8 mouse cellular contexts compared by ENCODE assay signal in genomic region chr6:72362132-72363028, GRCm38 (mm10). TPM values are rescaled to one million over a fixed set of nuclear protein-coding genes. Genes with fewer than 3 reads are reported as not detected.
DNase-seq lines count a peak whose midpoint lies in the region; ATAC-seq and TF ChIP-seq lines count a peak whose summit lies in the region.

No protein-coding gene starts in this region.

- H3K4me1 ChIP-seq in bone marrow, adult 2 months (ENCODE audit: control insufficient read depth, insufficient read depth, low read length): peaks cover 3% of the 10 kb centered on the region; the same call in 1 of the 2 replicates
- H3K4me1 ChIP-seq in embryonic facial prominence, embryonic 15.5 days: peaks cover 21% of the 10 kb centered on the region
- peaks cover 7% of the 10 kb centered on the region for H3K4me1 ChIP-seq in limb, embryonic 14.5 days (ENCODE audit: control insufficient read depth, insufficient read depth, low read length)
- peaks cover 8% of the 10 kb centered on the region for H3K4me1 ChIP-seq in midbrain, postnatal 0 days (ENCODE audit: insufficient read depth, low read length)

- DNase-seq in 416B (ENCODE audit: low read depth): peak; percentile 99
- peak; percentile 99 for DNase-seq in heart, adult 8-10 months (ENCODE audit: low spot score)
- peak; percentile 99 for DNase-seq in kidney, adult 9 months
- peak; percentile 98 for DNase-seq in limb, embryonic 14.5 days (ENCODE audit: low spot score)
- peak; percentile 99 for DNase-seq in midbrain, postnatal 0 days (ENCODE audit: low spot score)
- DNase-seq in spleen, postnatal 14 days (ENCODE audit: low spot score in 2 of 2): peak; percentile 88 to 91

- H3K9ac ChIP-seq in embryonic facial prominence, embryonic 15.5 days: peak overlapping the region; percentile 64
- H3K9ac ChIP-seq in limb, embryonic 14.5 days (ENCODE audit: low read depth, low read length, severe bottlenecking): peak overlapping the region; percentile 71
- H3K9ac ChIP-seq in midbrain, postnatal 0 days (replicated peaks; ENCODE audit: low read length, poor library complexity, severe bottlenecking): peak overlapping the region; percentile 68

- peak; percentile 75 for TF ChIP-seq POLR2A in bone marrow, adult 2 months (IDR thresholded peaks at IDR 0.05; ENCODE audit: borderline replicate concordance, control insufficient read depth, low read depth, low read length)
- TF ChIP-seq POLR2A in limb, embryonic 14.5 days (IDR thresholded peaks at IDR 0.05; ENCODE audit: borderline replicate concordance, extremely low read depth, insufficient read depth, insufficient read length): no peak

- peak overlapping the region; percentile 72 for H3K4me2 ChIP-seq in embryonic facial prominence, embryonic 15.5 days (replicated peaks)
- peak overlapping the region; percentile 79 for H3K4me2 ChIP-seq in limb, embryonic 14.5 days (replicated peaks; ENCODE audit: low read depth, low read length, severe bottlenecking)
- H3K4me2 ChIP-seq in midbrain, postnatal 0 days (ENCODE audit: low read depth, low read length, poor library complexity, severe bottlenecking): peak overlapping the region; percentile 77

- H3K27ac ChIP-seq in bone marrow, adult 2 months (ENCODE audit: control insufficient read depth, insufficient read depth, low read depth, low read length, poor library complexity): peak overlapping the region; percentile 85
- H3K27ac ChIP-seq in embryonic facial prominence, embryonic 15.5 days (replicated peaks): peak overlapping the region; percentile 91
- H3K27ac ChIP-seq in limb, embryonic 14.5 days (replicated peaks; ENCODE audit: low read depth, low read length): 0 out of 2 replicates have a peak overlapping the region, but pooled peaks have one; percentile 16
- peak overlapping the region; percentile 66 for H3K27ac ChIP-seq in midbrain, postnatal 0 days (ENCODE audit: low read depth, low read length)

- ATAC-seq in embryonic facial prominence, embryonic 15.5 days (ENCODE audit: insufficient number of reproducible peaks, low FRiP score, low TSS enrichment, low read depth): peak; percentile 99
- peak; percentile 99 for ATAC-seq in limb, embryonic 14.5 days (ENCODE audit: low FRiP score, low read depth)
- ATAC-seq in midbrain, postnatal 0 days (ENCODE audit: low FRiP score): peak; percentile 99

- H3K9me3 ChIP-seq in embryonic facial prominence, embryonic 15.5 days (replicated peaks): no peaks in the 10 kb centered on the region
- no peaks in the 10 kb centered on the region for H3K9me3 ChIP-seq in limb, embryonic 14.5 days (ENCODE audit: control insufficient read depth, low read length)
- H3K9me3 ChIP-seq in midbrain, postnatal 0 days (ENCODE audit: low read length): no peaks in the 10 kb centered on the region

- 0 out of 2 replicates have a peak, but pooled peaks have one; percentile 27 for TF ChIP-seq CTCF in bone marrow, adult 2 months (IDR thresholded peaks at IDR 0.05; ENCODE audit: control insufficient read depth, insufficient read depth, low read length)
- TF ChIP-seq CTCF in midbrain, postnatal 0 days (IDR thresholded peaks at IDR 0.05): peak; percentile 68

- peaks cover 16% of the 10 kb centered on the region for H3K36me3 ChIP-seq in embryonic facial prominence, embryonic 15.5 days
- peaks cover 22% of the 10 kb centered on the region for H3K36me3 ChIP-seq in limb, embryonic 14.5 days (ENCODE audit: control insufficient read depth, insufficient read depth, low read length)
- peaks cover 24% of the 10 kb centered on the region for H3K36me3 ChIP-seq in midbrain, postnatal 0 days (ENCODE audit: insufficient read depth, low read length)

- H3K4me3 ChIP-seq in bone marrow, adult 2 months (replicated peaks; ENCODE audit: control insufficient read depth, low read depth, low read length): peak overlapping the region; percentile 91
- peak overlapping the region; percentile 89 for H3K4me3 ChIP-seq in embryonic facial prominence, embryonic 15.5 days (replicated peaks)
- H3K4me3 ChIP-seq in limb, embryonic 14.5 days (replicated peaks; ENCODE audit: low read length): peak overlapping the region; percentile 69
- peak overlapping the region; percentile 72 for H3K4me3 ChIP-seq in midbrain, postnatal 0 days (ENCODE audit: low read depth, low read length)

- no peaks in the 10 kb centered on the region for H3K27me3 ChIP-seq in embryonic facial prominence, embryonic 15.5 days
- no peaks in the 10 kb centered on the region for H3K27me3 ChIP-seq in limb, embryonic 14.5 days (ENCODE audit: control insufficient read depth, insufficient read depth, low read length)
- H3K27me3 ChIP-seq in midbrain, postnatal 0 days (ENCODE audit: insufficient read depth, low read length): no peaks in the 10 kb centered on the region

- under 1% methylated on average over 42 of the region's 42 CpGs for WGBS in bone marrow, adult 2 months
- WGBS in embryonic facial prominence, embryonic 15.5 days: under 1% methylated on average over 42 of the region's 42 CpGs
- WGBS in limb, embryonic 14.5 days: under 1% methylated on average over 42 of the region's 42 CpGs
- WGBS in midbrain, postnatal 0 days: under 1% methylated on average over 42 of the region's 42 CpGs

RNA-seq across cellular contexts. Expression of gene Rnf181, which starts 4.4 kb away (rescaled TPM):
- 62.6 and 104 TPM in 2 replicates for polyA plus RNA-seq in bone marrow, adult 2 months (2011; ENCODE audit: insufficient read depth, insufficient read length, low replicate concordance, missing spikeins)
- 106 and 120 TPM in 2 replicates for polyA plus RNA-seq in embryonic facial prominence, embryonic 15.5 days (2015; fragmentation: Nextera tagmentation; extraction: Ambion mirVana)
- 10 to 100 TPM; 39.5 to 49.6 (median 41.5) TPM for total RNA-seq in heart, adult 8-10 months (2022)
- 65.7 and 79.5 TPM in 2 replicates for polyA plus RNA-seq in limb, embryonic 14.5 days (2012; rRNA removed)
- polyA plus RNA-seq in limb, embryonic 14.5 days (2014; fragmentation: Nextera tagmentation; extraction: Ambion mirVana): 84.4 and 85.6 TPM in 2 replicates
- 64.5 and 87.3 TPM in 2 replicates for total RNA-seq in midbrain, postnatal 0 days (2014; rRNA removed)
- polyA plus RNA-seq in midbrain, postnatal 0 days (2015; fragmentation: Nextera tagmentation; extraction: Ambion mirVana): 120 and 131 TPM in 2 replicates

RNA-seq across cellular contexts. Expression of gene Tmem150a, which starts 7.1 kb away (rescaled TPM):
- polyA plus RNA-seq in bone marrow, adult 2 months (2011; ENCODE audit: insufficient read depth, insufficient read length, low replicate concordance, missing spikeins): 2.2 and 10.2 TPM in 2 replicates
- 14.7 and 15.2 TPM in 2 replicates for polyA plus RNA-seq in embryonic facial prominence, embryonic 15.5 days (2015; fragmentation: Nextera tagmentation; extraction: Ambion mirVana)
- 10 to 100 TPM; 20.4 to 24.3 (median 22.2) TPM for total RNA-seq in heart, adult 8-10 months (2022)
- polyA plus RNA-seq in limb, embryonic 14.5 days (2012; rRNA removed): 32.9 and 50.5 TPM in 2 replicates
- polyA plus RNA-seq in limb, embryonic 14.5 days (2014; fragmentation: Nextera tagmentation; extraction: Ambion mirVana): 16.0 and 16.1 TPM in 2 replicates
- 23.1 and 28.5 TPM in 2 replicates for total RNA-seq in midbrain, postnatal 0 days (2014; rRNA removed)
- 12.9 and 14.9 TPM in 2 replicates for polyA plus RNA-seq in midbrain, postnatal 0 days (2015; fragmentation: Nextera tagmentation; extraction: Ambion mirVana)

RNA-seq across cellular contexts. Expression of gene 0610030E20Rik, which starts 15.3 kb away (rescaled TPM):
- 12.9 and 21.8 TPM in 2 replicates for polyA plus RNA-seq in bone marrow, adult 2 months (2011; ENCODE audit: insufficient read depth, insufficient read length, low replicate concordance, missing spikeins)
- polyA plus RNA-seq in embryonic facial prominence, embryonic 15.5 days (2015; fragmentation: Nextera tagmentation; extraction: Ambion mirVana): 33.0 and 36.0 TPM in 2 replicates
- 10 to 100 TPM in 1 of 4 experiments, 1 to 10 TPM in 3; 7.6 to 10.4 (median 8.0) TPM for total RNA-seq in heart, adult 8-10 months (2022)
- polyA plus RNA-seq in limb, embryonic 14.5 days (2012; rRNA removed): 30.6 and 31.7 TPM in 2 replicates
- polyA plus RNA-seq in limb, embryonic 14.5 days (2014; fragmentation: Nextera tagmentation; extraction: Ambion mirVana): 23.0 and 23.5 TPM in 2 replicates
- total RNA-seq in midbrain, postnatal 0 days (2014; rRNA removed): 9.5 and 10.0 TPM in 2 replicates
- 13.3 and 14.7 TPM in 2 replicates for polyA plus RNA-seq in midbrain, postnatal 0 days (2015; fragmentation: Nextera tagmentation; extraction: Ambion mirVana)

RNA-seq across cellular contexts. Expression of gene Usp39, which starts 17.4 kb away (rescaled TPM):
- polyA plus RNA-seq in bone marrow, adult 2 months (2011; ENCODE audit: insufficient read depth, insufficient read length, low replicate concordance, missing spikeins): 30.0 and 53.7 TPM in 2 replicates
- 39.4 and 39.5 TPM in 2 replicates for polyA plus RNA-seq in embryonic facial prominence, embryonic 15.5 days (2015; fragmentation: Nextera tagmentation; extraction: Ambion mirVana)
- 10 to 100 TPM; 14.4 to 20.0 (median 15.2) TPM for total RNA-seq in heart, adult 8-10 months (2022)
- polyA plus RNA-seq in limb, embryonic 14.5 days (2012; rRNA removed): 35.8 and 39.1 TPM in 2 replicates
- 52.2 and 53.7 TPM in 2 replicates for polyA plus RNA-seq in limb, embryonic 14.5 days (2014; fragmentation: Nextera tagmentation; extraction: Ambion mirVana)
- 43.7 and 45.3 TPM in 2 replicates for total RNA-seq in midbrain, postnatal 0 days (2014; rRNA removed)
- polyA plus RNA-seq in midbrain, postnatal 0 days (2015; fragmentation: Nextera tagmentation; extraction: Ambion mirVana): 34.5 and 35.5 TPM in 2 replicates

RNA-seq across cellular contexts. Expression of gene Vamp5, which starts 17.9 kb away (rescaled TPM):
- 80.8 and 96.2 TPM in 2 replicates for polyA plus RNA-seq in bone marrow, adult 2 months (2011; ENCODE audit: insufficient read depth, insufficient read length, low replicate concordance, missing spikeins)
- polyA plus RNA-seq in embryonic facial prominence, embryonic 15.5 days (2015; fragmentation: Nextera tagmentation; extraction: Ambion mirVana): 27.9 and 29.0 TPM in 2 replicates
- 10 to 100 TPM; 58.0 to 68.1 (median 61.2) TPM for total RNA-seq in heart, adult 8-10 months (2022)
- polyA plus RNA-seq in limb, embryonic 14.5 days (2012; rRNA removed): 14.5 and 16.6 TPM in 2 replicates
- 20.8 and 24.5 TPM in 2 replicates for polyA plus RNA-seq in limb, embryonic 14.5 days (2014; fragmentation: Nextera tagmentation; extraction: Ambion mirVana)
- total RNA-seq in midbrain, postnatal 0 days (2014; rRNA removed): 6.5 and 19.3 TPM in 2 replicates
- 14.4 and 14.5 TPM in 2 replicates for polyA plus RNA-seq in midbrain, postnatal 0 days (2015; fragmentation: Nextera tagmentation; extraction: Ambion mirVana)

Comparison
In these comparisons a context has a peak if more than half of its experiments do, and no peak if none do; other contexts are left out.
1. Peak in every context shown above with its lines: DNase-seq, ATAC-seq, H3K4me3 ChIP-seq and H3K27ac ChIP-seq.
2. H3K27ac ChIP-seq: peak in every context shown above with its lines; median percentile 91 in embryonic facial prominence, embryonic 15.5 days; 85 in bone marrow, adult 2 months; 66 in midbrain, postnatal 0 days; 16 in limb, embryonic 14.5 days.